9 mouse cellular contexts compared by ENCODE assay signal in genomic region chr3:34662712-34663655, GRCm38 (mm10). TPM values are rescaled to one million over a fixed set of nuclear protein-coding genes. Genes with fewer than 3 reads are reported as not detected.
DNase-seq lines count a peak whose midpoint lies in the region; ATAC-seq and TF ChIP-seq lines count a peak whose summit lies in the region.
"Had no signal": no experiment of that assay in that cellular context is flagged by ENCODE, and none has a peak within 500 bp of the region (broad histone marks: within the 10 kb centered on the region; RNA-seq: fewer than 3 reads in every experiment).

No protein-coding gene starts in this region.

- 0 out of 2 replicates have a peak overlapping the region, but pooled peaks have one; percentile 50 for H3K4me2 ChIP-seq in kidney, embryonic 16.5 days (replicated peaks; ENCODE audit: low read depth, low read length)
- H3K4me2 ChIP-seq in hindbrain, embryonic 15.5 days: peak overlapping the region; percentile 61
- peak overlapping the region; percentile 52 for H3K4me2 ChIP-seq in midbrain, postnatal 0 days (ENCODE audit: low read depth, low read length, poor library complexity, severe bottlenecking)

- H3K9ac ChIP-seq in kidney, embryonic 16.5 days (replicated peaks; ENCODE audit: low read length): no peak overlapping the region
- peak overlapping the region; percentile 42 for H3K9ac ChIP-seq in hindbrain, embryonic 15.5 days
- peak overlapping the region; percentile 42 for H3K9ac ChIP-seq in midbrain, postnatal 0 days (replicated peaks; ENCODE audit: low read length, poor library complexity, severe bottlenecking)

- intact Hi-C loops in left cerebral cortex, postnatal 36 days (cut with DNase I): loop anchor here (5.0 kb wide), 1 partner anchor 429 kb away; no protein-coding TSS in a partner anchor

- DNase-seq in kidney, postnatal 36 days: no peak
- peak; percentile 78 for DNase-seq in embryo, embryonic 10.5 days (ENCODE audit: low spot score)
- no peak for DNase-seq in midbrain, postnatal 0 days (ENCODE audit: low spot score)
- DNase-seq in frontal cortex, postnatal 10 days (ENCODE audit: low spot score in 2 of 2): no peak
- DNase-seq in kidney, adult 9 months: no peak
- no peak for DNase-seq in left cerebral cortex, postnatal 36 days (ENCODE audit: low spot score in 2 of 2)

- peak overlapping the region; percentile 33; the same call in 1 of the 2 replicates for H3K4me3 ChIP-seq in kidney, embryonic 16.5 days (ENCODE audit: low read length)
- H3K4me3 ChIP-seq in hindbrain, embryonic 15.5 days: peak overlapping the region; percentile 31
- peak overlapping the region; percentile 26; the same call in 1 of the 2 replicates for H3K4me3 ChIP-seq in midbrain, postnatal 0 days (ENCODE audit: low read depth, low read length)

- WGBS in kidney, embryonic 16.5 days: 1% methylated on average over 53 of the region's 53 CpGs
- under 1% methylated on average over 53 of the region's 53 CpGs for WGBS in hindbrain, embryonic 15.5 days
- 3% methylated on average over 53 of the region's 53 CpGs for WGBS in midbrain, postnatal 0 days

- no peaks in the 10 kb centered on the region for H3K9me3 ChIP-seq in kidney, embryonic 16.5 days (ENCODE audit: low read length)
- H3K9me3 ChIP-seq in hindbrain, embryonic 15.5 days: no peaks in the 10 kb centered on the region
- H3K9me3 ChIP-seq in midbrain, postnatal 0 days (ENCODE audit: low read length): no peaks in the 10 kb centered on the region

- H3K27me3 ChIP-seq in kidney, embryonic 16.5 days (ENCODE audit: insufficient read depth, low read length): peaks cover 98% of the 10 kb centered on the region
- peaks cover 57% of the 10 kb centered on the region for H3K27me3 ChIP-seq in hindbrain, embryonic 15.5 days
- peaks cover 42% of the 10 kb centered on the region for H3K27me3 ChIP-seq in midbrain, postnatal 0 days (ENCODE audit: insufficient read depth, low read length)

- peaks cover 18% of the 10 kb centered on the region for H3K4me1 ChIP-seq in kidney, embryonic 16.5 days (ENCODE audit: insufficient read depth, low read length)
- H3K4me1 ChIP-seq in hindbrain, embryonic 15.5 days (replicated peaks): peaks cover 19% of the 10 kb centered on the region
- 0 out of 2 replicates have a peak, but pooled peaks cover 3% of the 10 kb centered on the region for H3K4me1 ChIP-seq in midbrain, postnatal 0 days (ENCODE audit: insufficient read depth, low read length)

- no peaks in the 10 kb centered on the region for H3K36me3 ChIP-seq in kidney, embryonic 16.5 days (ENCODE audit: insufficient read depth, low read length)
- H3K36me3 ChIP-seq in hindbrain, embryonic 15.5 days: no peaks in the 10 kb centered on the region
- H3K36me3 ChIP-seq in midbrain, postnatal 0 days (ENCODE audit: insufficient read depth, low read length): no peaks in the 10 kb centered on the region

- no peak for ATAC-seq in kidney, embryonic 16.5 days (ENCODE audit: low FRiP score, low TSS enrichment)
- no peak for ATAC-seq in hindbrain, embryonic 15.5 days (ENCODE audit: low FRiP score, low read depth)
- ATAC-seq in midbrain, postnatal 0 days (ENCODE audit: low FRiP score): no peak

- no peak for TF ChIP-seq CTCF in midbrain, postnatal 0 days (IDR thresholded peaks at IDR 0.05)

- H3K27ac ChIP-seq in kidney, embryonic 16.5 days (ENCODE audit: low read length): no peak overlapping the region
- H3K27ac ChIP-seq in hindbrain, embryonic 15.5 days (replicated peaks): peak overlapping the region; percentile 87
- peak overlapping the region; percentile 73 for H3K27ac ChIP-seq in midbrain, postnatal 0 days (ENCODE audit: low read depth, low read length)

RNA-seq across cellular contexts. Expression of gene Sox2, which starts 12.8 kb away (rescaled TPM):
- not detected in 2 replicates for polyA plus RNA-seq in kidney, embryonic 16.5 days (2015; fragmentation: Nextera tagmentation; extraction: Ambion mirVana)
- 18.3 and 19.2 TPM in 2 replicates for polyA plus RNA-seq in hindbrain, embryonic 15.5 days (2015; fragmentation: Nextera tagmentation; extraction: Ambion mirVana)
- 77.8 and 79.1 TPM in 2 replicates for total RNA-seq in midbrain, postnatal 0 days (2014; rRNA removed)
- polyA plus RNA-seq in midbrain, postnatal 0 days (2015; fragmentation: Nextera tagmentation; extraction: Ambion mirVana): 21.6 and 29.7 TPM in 2 replicates
- 10 to 100 TPM; 39.9 to 44.4 TPM for total RNA-seq in left cerebral cortex, postnatal 36 days (2021)
- total RNA-seq: MEL had no signal

Comparison
In these comparisons a context has a peak if more than half of its experiments do, and no peak if none do; other contexts are left out.
1. RNA of gene Sox2, which starts 12.8 kb away (polyA plus RNA-seq): 21.6 to 29.7 TPM in midbrain, postnatal 0 days and 18.3 to 19.2 TPM in hindbrain, embryonic 15.5 days; not detected in kidney, embryonic 16.5 days; every median in the first group is over 10 times any median in the second.
2. Peak in every context shown above with its lines, with median percentiles within 50 percentile points of each other: H3K4me2 ChIP-seq and H3K4me3 ChIP-seq.